Mouse (Mus musculus) layer of hippocampus, postnatal 10 days (tissue): Measurements from ENCODE around the gene Wdr20rt. TPM values are rescaled to one million over a fixed set of nuclear protein-coding genes. Genes with fewer than 3 reads are reported as not detected.
"Not testable (repeated sequence)": the region's sequence is repeated elsewhere in the genome, so short reads cannot be mapped to it uniquely, and the experiment has no call there.

Experiments
- DNase-seq, 2 experiments: peaks; one replicate each; pipeline ENCODE4 v3.0.0; 2021; ENCODE audit warnings: low spot score in 2 of 2
- long read RNA-seq: library from polyadenylated mRNA; stranded (forward); transcript quantifications from one replicate; pipeline ENCODE4 v2.0.0, GENCODE M21; 2023
- total RNA-seq, 2 experiments: library from RNA; stranded (reverse); gene quantifications; 2 replicates each; pipeline ENCODE4 v1.2.3; 2021

Wdr20rt gene
- total RNA-seq, result not detected
- long read RNA-seq, result 0 reads

DNA sequence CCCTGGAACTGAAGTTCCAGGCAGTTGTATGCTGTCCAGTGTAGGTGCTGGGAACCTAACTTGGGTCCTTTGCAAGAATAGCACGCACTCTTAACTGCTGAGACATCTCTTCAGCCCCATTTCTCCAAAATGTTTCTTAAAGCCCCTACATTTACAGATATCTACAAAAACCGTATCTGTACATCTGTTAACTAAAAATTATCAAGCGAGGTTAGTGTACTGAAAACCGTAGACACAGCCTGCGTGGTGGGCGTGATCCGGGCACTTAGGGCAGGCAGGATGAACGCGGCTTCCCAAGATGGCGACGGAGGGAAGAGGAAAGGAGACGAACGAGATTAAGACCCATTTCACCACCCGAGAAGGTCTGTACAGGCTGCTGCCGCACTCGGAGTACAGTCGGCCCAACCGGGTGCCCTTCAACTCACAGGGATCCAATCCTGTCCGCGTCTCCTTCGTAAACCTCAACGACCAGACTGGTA is at the start of gene Wdr20rt:
TSS of gene Wdr20rt (plus strand) at position 51 of the 479 bp plus-strand sequence.
- no peak for DNase-seq

DNA sequence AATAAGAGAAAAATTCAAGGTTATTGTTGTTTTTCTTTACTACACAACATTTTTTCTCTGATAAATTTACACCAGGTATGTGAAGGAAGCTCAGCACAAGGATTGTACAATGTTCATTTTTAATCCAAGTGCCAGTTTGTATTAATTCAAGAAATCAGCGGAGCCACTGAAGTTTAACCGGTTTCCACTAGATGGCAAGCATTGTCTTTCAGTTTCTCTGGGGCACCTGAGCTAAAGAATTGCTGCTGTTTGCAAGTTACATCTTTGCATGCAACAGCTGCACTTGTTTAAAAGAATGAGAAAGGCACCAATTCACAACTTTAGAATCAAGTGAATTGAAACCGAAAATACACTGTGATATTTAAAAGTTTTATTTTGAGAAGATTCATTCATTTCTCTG is 38.0 kb upstream of the Wdr20rt start:
- DNase-seq, result peak in 1 of 2 experiments; percentile 24

DNA sequence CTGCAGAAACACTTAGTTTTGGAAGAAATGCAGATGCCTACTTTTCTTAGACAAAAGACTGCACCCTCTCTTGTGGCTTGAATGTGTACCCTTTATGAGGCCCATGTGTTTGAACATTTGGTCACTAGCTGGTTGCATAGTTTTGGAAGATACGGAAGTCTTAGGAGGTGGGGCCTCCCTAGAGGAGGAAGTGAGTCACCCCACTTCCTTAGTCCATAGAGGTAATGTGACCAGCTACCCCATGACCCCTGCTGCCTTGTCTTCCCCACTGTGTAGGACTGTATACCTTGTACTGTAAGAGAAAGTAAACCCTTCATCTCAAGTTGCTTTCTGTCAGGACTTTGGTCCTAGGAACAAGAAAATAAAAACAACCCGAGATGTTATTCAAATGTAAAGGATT is 36.1 kb upstream of the Wdr20rt start:
- no peak for DNase-seq

DNA sequence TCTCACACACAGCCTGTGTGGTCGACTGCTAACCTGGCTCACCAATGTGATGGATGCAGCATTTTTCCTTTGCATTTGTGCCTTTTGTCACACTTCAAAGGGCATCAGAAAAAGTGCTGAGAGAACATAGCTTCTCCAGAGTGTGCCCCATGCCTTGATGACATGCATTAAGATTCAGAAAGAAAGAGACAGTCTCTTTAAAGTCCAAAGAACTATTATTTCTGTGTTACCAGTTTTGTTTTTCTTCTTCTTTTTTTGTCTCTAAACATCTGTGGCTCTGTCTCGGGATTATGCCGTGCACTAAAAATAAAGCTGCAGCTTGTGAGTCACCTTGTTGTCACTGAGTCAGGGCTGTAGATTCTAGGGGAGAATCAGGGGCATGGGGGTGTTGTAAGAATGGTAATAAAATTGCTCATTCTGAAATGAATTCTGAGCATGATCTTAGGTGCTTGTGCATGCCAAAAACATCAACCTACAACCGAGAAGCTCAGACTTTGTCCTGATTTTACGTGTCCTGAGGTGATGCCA is 31.2 kb upstream of the Wdr20rt start:
- DNase-seq, result no peak

DNA sequence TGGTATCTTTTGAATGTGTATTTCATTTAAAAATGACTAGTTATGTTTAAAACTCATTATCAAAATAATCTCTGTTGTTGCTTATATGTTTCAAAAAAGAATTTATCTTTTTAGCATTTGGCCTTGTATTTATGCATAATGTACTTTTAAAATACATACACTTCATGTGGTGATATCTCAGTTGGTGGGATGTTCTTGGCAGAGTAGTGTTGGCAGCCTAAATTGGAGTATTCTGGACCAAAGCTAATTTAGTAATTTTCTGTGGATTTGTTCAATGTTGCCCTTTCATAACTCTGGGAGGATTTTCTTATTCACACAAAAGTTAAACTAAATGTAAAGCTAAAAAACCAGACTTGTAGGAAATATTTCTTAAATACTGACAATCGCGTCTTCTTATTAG is 23.5 kb upstream of the Wdr20rt start:
- DNase-seq, result no peak

DNA sequence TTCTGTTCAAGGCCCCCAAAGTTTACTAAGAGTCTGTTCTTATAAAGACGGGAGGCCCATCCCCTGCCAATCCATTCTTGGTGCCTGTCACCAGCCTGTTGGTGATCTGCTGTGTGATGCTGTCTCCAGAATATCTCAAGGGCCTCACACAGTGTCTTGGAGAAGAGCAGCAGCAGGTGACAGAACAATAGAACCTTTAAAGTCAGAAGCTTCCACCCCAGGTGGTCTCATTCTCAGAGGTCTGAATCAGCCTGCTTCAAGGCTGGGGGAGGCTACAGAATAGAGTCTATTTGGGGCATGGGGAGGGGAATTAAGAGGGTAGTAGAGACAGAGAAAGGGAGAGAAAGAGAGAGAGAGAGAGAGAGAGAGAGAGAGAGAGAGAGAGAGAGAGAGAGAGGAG is 18.9 kb upstream of the Wdr20rt start:
- no peak for DNase-seq

DNA sequence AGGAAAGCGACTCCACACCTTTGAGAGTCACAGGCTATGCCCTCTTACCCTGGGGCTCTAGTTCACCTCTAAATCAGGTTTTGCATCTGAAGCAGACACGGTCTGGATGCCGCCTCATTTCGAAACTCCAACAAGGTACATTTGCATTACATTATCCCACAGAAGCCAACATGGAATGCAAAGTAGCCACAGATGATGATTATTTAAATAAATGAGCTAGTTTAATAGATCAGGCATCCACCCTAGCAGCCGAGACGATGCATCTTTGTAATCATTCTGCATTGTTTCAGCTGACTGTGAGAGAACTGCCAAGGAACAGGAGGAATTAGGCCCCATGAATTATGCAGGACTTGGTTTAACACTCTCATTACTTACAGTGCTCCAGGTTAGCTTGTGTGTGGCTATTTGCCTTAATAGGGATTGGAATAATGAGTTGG is 8.9 kb upstream of the Wdr20rt start:
- DNase-seq, result no peak

DNA sequence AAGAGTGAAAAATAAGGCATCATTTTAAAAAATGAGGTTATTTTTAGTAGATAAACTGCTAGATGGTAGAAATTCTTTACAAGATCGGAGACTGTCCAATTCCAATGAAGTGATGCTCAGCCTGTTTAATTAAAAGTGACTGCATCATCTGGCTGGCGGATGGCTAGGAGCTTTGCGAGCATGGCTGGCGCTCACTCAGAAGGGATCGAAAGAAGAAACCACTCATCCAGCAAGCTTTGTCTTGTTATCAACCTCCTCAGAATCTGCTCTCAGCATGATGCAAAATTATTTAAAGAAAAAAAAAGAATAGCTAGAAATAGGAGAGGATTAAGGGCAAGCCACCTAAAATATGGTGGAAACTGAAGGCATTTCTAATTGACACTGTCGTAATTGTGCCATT is 3.3 kb downstream of the Wdr20rt start:
- DNase-seq, result no peak

DNA sequence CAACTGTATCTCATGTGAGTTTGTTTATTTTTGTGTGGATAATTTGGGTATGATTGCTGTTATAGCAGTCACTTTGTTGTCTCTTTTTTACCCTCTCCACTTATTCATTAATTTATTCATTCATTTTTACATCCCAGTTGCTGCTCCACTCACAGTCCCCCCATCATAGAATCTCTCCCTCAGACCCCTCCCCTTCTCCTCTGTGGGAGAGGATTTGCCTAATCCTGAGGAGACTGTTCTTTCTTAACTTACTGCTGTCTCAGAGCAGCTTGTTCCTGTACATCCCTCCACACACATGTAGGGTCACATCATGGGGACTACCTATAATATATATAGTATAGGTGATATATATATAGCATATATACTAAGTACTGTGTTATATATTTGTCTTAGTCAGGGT is 3.7 kb downstream of the Wdr20rt start:
- DNase-seq, result no peak

DNA sequence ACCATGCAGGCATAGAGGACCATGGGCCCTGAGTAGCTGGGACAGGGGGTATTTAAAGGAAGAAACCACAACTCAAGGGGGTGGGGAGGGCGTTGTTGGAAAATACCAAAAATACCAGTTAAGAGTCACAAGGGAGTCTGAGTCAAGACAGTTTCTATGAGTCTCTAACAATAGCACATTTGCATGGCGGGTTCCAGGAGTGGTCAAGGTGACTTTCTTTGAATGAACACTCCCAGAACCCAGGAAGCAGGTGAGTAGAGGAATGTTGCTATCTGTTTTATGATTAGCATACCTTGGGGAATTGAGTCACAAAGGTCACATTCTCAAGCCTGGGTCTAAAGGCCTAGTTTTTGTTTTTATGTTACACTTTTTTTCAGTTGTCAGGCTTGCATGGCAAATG is 7.5 kb downstream of the Wdr20rt start:
- not testable (repeated sequence) for DNase-seq

DNA sequence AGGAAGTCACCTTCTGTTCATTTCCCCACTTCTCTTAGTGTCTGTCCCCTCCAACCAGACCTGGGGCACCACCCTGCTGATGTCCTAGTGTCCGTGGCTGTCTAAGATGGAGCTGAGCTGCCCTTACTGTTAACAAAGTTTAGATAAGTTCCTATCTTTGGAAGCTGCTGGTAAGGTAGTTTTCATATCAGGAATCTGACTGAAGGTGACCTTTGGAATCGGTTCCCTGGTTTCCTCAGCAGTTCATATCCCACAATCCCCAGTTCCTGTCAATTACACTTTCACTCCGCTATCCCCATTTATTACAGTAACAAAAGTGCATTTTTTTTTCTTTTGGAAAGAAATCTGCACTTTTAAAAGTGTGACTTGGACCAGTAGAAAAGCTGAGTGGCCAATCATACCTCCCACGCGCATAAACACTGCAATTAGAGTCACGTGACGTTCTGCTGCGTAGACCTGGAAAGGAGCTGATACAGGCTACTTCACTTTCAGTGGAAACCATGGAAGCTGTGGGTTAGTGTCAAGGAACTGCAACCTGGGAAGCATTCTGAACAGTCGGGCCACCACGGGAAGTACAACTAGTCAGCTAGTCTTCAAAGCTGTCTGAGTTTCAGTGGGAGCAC is 24.9 kb downstream of the Wdr20rt start:
- no peak for DNase-seq

DNA sequence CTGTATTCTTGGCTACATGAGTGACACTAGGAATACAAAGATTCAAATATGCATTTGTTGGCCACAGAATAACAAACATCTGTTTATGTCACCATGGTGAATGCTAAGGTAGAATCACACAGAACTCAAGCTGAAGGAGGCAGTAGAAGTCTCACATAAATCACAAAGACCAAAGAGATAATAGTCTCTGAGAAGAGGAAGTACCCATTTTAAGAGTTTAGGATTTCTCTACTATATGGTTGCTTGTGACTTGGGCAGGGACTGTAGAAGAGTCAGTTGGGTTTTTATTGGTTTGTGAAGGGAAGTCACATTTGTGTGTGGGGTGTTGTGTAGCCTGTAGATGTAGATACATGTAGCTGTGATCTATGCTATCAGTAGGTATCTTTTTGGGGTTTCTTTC is 31.6 kb downstream of the Wdr20rt start:
- no peak for DNase-seq

DNA sequence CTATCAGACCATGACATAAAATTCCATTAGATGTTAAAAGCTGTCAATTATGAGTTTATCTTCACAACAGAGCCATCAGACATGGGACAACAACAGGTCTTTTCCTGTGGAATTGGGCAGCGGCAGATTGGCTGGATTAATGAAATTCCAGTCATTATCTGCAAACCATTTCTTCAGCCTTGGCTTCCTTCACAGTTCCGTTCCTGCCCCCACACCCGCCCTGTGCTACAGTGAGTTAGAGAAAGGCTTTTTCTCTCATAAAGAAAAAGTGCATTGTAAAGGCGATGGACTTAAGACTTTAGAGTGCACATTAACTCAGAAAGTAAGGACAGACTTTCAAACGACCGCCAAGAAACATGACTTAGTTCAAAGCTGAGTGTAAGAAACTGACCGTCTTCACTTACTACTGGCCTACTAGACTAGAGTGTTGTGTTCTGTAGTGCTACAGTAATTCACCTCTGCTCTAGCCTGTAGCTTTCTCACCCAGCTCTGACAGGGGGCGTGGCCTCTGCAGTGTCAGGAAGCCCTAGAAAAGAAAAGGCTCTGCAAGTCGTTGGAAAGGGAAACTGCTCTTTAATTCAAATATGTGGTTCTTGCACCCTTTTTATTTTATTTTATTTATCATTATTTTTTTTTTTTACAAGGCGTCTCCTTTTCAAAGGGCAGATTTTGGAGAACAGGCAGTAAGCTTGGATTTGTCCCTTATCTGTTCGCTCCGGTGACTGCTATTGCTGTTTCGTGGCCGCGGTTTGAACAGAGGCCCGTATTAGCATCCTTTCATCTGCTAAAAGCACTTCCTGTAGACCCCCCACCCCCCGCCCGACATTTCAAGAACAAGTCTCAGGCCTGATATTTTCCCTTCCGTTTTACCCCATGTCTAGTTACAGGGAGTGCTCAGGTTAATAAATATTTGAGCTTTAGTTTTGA is 33.2 kb downstream of the Wdr20rt start:
- DNase-seq, result no peak

DNA sequence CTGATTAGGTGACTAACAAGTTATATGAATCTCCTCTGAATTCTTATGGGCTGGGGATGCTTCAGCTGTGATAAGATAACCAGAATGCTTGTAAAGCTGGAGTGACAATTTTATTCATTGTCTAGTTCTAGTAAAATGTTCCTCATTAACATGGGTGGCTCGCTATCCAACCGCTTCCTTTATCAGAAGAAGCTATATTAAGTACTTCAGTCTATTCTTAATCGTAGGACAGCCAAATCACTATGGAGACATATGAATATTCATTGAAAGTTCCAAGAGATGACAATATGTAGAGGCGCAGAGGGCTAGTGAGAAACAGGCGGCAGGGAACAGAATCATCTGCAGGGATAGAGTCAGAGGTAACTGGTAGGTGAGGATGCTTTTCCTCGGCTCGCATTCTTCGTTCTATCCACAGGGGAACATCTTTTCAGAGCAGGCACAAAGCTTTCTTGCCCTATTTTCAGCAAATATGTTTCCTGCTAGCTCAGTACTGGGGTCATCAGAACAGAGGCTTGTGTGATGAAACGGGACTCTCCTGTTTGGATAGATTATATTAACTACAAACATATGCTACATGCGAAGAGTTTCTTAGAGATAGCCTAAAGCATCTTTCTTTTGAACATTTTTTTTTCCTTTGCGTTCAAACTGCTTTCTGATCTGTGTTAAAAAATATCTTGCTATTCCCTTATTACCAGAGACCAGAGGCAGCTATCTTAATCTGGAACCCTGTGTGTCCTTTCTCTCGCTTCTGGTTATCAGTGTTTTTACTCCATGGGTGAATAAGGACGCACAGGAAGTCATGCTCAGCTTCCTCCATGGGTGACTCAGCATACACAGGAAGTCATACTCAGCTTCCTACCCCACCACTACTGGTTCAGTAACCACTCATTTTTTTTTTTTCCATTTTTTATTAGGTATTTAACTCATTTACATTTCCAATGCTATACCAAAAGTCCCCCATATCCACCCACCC is 34.1 kb downstream of the Wdr20rt start:
- no peak for DNase-seq

DNA sequence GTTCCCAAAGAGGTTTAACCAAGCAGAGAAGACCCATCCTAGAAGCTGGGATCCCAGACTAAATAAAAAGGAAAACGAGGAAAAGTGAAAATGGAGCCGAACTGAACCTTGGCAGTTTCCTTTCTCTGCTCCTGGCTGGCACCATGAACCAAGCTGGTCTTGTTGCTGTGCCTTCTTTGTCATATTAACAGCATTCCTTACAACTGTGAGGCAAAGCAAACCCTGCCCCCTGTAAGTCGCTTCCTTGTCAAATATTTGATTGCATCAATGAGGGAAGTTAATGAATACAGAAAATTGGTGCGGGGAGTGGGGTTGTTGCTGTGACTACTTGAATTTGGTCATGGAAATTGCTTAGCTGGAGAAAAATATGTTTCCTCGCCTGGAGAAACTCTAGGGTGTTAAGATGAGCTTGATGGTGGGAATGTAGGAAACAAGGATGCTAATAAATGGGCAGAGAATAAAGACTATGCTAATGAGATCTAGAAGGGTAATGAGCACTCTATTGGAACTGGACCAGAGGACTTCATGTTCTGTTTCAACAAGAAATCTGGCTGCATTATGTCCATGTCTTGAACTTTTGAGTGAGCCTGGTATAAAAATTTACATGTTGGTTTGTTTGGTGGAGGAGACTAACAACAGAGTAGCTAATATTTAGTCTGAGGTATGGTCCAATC is 43.1 kb downstream of the Wdr20rt start:
- no peak for DNase-seq

DNA sequence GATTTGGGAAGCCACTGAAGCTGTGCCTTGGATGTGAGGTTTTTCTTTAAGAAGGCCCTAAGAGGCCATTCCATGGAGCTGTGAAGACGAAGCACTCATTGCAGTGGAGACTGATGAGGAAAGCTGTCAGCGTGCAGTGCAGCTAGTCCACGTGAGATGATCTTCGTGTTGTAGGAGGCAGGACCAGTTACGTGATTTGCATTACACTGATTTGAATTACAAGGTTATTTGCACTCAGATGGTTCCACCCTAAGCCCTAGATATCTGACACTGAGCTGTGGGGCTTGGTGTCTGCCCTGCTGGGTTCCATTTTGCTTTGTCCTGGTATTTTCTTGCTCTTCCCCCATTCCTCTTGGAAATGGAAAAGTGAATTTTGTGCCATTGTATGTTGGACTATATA is 44.1 kb downstream of the Wdr20rt start:
- DNase-seq, result no peak

DNA sequence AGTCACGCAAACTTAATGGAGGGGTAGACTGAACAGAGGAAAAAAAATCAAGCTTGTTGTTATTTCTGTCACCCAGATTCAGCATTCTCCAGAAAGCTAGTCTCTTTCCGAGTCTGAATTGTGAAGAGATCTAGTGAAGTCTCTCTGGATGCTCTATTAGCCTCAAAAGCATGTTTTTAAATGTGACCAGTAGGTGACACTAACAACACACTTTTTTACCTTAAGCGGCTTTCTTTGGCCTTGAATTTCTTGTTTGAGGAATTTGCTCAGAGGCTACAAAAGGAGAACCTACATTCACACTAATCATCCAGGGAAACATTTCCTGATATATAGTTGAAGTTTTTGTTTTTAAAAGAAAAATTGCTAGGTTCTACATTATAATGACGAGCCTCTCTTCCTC is 48.5 kb downstream of the Wdr20rt start:
- DNase-seq, result no peak
